Mouse (Mus musculus) heart, postnatal 10 days (tissue): ENCODE results near the gene Gdpd4. TPM values are rescaled to one million over a fixed set of nuclear protein-coding genes. Genes with fewer than 3 reads are reported as not detected.
A peak's percentile ranks its signal among the peaks of the same experiment; 100 is the strongest.

ENCODE experiments used
- DNase-seq, 2 experiments: peaks; one replicate each; pipeline ENCODE4 v3.0.0; 2021
- intact Hi-C: fragments of 180-260 bp; cut with DNase I; formaldehyde crosslinking; loops from one replicate; pipeline ENCODE4 v1.15.1; 2025
- total RNA-seq, 2 experiments: library from RNA; stranded (reverse); gene quantifications; 2 replicates each; pipeline ENCODE4 v1.2.3; 2021

Gene Gdpd4
- total RNA-seq = not detected

DNA sequence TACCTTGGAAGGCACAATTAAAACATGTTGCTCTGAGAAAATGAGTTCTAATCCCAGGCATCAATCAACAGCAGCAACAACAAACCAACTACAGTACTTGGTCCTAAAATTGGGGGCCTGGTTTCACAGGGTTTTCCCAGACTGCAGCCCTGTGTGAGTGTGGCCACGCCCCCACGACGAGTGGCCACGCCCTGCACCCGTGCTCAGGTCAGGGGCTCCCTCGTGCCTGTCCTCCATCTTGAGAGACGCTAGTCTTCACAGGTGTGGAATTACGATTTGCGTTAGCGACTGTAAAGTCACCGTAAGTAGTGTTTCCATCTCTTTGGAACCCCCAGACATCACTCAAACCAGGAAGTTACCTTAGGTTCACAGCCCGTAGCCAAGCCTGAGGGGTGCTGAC, at the start of gene Gdpd4:
Gdpd4 (plus strand) TSS at position 214 of the 400 bp plus-strand sequence.
- intact Hi-C loops = no loop called here
- no peak for DNase-seq

DNA sequence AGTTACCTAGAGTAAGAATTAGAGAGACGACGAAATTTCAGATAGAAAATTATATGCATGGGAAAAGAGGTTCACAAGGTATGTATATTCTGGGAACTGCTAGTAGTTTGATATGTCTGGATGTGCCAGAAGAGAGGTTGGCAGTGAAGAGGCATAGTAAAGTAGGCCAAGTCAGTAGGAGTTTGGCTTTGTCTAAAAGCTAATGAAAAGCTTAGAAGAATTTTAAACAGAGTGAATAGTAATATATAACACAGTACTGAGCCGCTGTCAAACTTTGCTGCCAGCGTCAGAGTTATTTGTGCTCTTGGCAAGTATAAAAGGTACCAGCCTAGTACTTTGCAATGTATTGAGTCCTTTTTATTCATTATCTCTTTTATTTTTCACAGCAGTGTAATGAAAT, 47.4 kb upstream of the Gdpd4 start:
- intact Hi-C loops = no loop called here
- no peak for DNase-seq

DNA sequence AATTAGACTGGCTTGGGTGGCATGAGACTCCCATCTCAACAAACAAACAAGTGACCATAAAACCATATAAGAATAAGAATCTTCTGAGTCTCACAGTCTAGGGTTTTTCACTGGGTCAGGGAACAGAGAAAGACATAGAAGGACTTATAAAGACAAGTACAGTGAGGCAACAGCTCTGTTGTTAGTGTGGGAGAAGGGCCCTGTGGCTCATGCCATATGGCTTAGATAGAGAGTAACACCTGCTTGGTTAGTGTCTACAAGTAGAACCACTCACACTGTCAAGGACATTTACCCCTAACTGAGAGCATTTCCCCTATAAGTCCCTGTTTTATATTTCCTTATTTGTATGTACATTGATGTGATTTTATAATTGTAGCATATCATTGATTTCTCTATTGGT, 46.4 kb upstream of the Gdpd4 start:
- intact Hi-C loops = no loop called here
- no peak for DNase-seq

DNA sequence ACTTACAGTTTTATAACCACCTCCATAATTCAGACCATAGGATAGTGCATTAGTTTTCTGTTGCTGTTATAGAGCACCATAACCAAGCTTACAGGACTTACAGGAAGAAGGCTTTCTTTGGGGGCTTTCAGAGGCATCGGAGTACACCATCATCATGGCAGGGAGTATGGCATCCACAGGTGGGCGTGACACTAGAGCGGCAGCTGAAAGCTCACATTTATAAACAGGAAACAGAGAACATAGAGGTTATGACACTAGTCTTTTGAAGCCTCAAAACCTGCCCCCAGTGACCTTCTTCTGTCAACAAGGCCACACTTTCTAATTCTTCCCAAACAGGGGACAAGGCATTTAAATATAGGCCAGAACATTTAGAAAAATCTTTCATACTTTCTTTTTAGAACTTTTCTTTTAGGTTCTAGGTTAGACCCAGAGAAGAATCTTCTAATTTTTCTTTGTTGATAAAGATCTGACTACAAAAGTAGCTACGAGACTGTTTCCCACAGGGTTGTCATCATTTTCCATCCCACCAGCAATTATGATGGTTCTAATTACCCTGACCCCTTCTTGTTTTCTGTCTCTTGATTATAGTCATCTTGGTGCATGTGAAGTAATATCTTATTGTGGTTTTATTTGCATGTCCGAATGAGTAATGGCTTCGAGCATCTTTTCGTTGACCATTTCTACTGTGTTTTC, 41.8 kb upstream of the Gdpd4 start:
- DNase-seq = no peak
- intact Hi-C loops = no loop called here

DNA sequence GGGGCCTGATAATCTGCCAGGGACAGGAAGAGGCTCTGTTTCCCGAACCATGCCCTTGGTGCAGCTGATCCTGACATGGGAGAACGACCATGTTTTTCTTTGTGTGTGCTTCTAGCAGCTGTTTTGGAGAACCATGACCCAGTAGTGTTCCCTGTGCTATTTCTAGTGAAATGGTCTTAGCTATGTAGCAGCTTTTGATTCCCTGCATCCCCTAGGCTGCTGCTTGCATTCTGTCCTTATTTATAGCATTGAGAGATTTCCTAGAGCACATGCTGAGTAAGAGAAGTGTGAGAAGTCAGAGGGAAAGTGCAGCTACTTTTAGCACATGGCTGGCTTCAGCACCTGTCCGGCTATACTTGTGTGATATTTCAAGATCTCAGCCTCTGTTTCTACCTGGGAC, 8.1 kb upstream of the Gdpd4 start:
- DNase-seq = no peak
- intact Hi-C loops = no loop called here

DNA sequence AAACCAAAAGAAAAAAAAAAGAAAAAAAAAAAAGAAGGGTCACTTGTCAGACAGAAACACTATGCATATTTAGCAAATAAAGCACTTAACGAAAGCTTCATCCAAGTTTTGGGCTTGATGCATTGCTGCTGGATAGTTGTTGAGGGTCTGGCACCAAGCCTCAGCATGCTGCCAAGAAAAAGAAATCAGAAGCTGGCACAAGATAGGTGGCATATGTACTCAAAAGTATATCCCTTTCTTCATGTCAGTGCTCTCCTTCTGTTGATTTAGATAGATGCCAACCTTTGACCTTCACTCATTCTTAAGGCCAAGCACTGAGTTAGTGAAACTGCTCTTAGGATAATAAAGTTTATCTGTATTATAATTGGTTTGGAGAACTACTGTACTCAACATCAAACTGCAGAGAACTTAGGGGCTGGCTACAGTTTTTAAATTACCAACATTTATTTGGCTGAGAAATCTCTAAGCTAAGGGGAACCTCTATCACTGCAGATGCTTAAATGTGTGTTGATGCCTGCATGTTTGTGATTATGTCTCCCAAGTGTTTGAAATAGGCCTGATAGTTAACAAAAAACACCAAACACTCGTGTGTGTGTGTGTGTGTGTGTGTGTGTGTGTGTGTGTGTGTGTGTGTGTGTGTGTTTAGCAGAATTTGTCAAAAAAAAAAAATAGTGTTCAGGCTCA, 4.8 kb upstream of the Gdpd4 start:
- intact Hi-C loops = no loop called here

DNA sequence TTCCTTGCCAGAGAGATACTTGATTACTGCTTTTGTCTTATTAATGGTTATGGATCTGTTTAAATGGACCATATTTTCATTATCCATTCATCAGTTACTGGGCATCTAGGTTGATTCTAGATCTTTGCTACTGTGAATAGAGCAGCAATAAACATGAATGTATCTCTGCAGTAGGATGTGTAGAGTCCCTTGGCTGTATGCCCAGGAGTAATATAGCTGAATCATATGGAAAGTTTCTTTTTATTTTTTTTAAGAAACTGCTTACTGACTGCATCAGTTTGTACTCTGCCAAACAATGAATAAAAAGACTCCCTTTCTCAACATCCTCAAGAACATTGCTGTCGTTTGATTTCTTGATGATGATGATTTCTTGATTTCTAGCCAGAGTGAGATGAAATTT, 6.1 kb downstream of the Gdpd4 start:
- intact Hi-C loops = no loop called here

More for the DNA sequence above, 4.8 kb upstream of the Gdpd4 start:
- no peak for DNase-seq

DNA sequence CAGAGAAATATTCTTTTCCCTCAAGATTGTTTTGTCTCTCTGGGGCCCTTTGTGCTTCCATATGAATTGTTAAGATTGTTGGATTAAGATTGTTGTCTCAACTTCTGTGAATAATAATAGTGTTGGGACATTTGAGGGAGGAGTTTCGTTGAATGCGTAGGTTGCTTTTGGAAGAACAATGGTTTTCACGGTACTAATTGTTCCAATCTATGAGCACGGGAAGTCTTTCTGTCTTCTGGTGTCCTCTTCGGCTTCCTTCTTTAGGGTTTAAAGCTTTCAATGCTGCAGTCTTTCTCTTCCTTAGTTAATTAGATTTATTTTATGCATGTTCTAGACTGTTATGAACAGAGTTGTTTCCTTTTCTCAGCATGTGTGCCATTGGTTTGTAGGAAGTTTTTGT, 7.2 kb downstream of the Gdpd4 start:
- no peak for DNase-seq
- intact Hi-C loops = no loop called here

More for the DNA sequence above, 6.1 kb downstream of the Gdpd4 start:
- no peak for DNase-seq

DNA sequence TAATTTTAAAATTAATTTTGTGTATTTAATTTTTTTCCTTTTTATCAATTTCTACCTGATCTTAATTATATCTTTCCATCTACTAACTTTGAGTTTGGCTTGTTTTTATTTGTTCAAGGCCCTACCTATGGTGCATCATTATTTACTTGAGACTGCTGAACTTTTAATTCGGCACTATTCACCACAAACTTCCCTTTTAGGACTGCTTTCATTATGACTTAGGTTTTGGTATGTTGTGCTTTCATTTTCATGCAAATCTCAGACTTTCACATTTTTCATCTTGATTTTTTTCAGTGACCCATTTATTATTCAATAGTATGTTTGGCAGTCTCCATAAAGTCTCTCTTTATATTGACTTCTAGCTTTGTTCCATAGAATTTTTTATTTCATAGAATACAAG, 24.7 kb downstream of the Gdpd4 start:
- intact Hi-C loops = no loop called here
- no peak for DNase-seq

DNA sequence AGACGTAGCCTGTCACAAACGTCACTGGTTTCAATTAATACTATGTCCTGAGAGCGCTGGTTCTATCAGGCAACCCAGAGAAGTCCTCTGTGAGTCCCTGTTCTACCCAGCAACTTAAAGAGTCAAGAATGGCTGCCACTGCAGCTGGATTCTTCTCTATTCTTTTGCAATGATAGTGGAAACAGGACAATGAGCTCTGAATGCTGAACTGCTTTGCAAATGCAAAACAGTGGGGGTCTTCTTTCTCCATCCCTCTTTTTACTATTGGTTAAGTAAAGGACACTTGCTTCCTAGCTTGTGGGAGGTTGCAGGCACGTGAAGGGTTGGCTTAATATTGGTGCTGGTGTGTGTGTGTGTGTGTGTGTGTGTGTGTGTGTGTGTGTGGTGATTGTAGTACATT, 52.7 kb downstream of the Gdpd4 start:
- no peak for DNase-seq
- intact Hi-C loops = no loop called here

DNA sequence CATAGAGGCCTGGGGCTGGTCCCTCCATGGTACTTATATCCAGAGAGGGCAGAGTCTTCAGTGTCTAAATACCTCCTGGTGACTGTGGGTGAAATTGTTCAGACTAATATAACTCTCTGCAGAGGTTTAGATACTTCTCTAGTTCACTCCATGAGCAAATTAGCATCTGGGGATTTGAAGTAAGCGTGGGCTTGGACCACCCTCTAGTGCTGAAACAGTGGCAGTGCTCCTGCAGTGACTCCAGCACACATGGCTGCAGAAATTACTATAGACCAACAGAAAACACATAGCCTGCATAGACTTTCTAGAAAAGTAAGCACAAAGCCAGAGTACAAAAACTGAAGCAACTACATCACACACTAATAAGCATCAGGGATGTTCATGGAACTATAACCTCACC, 57.7 kb downstream of the Gdpd4 start:
- DNase-seq = peak; percentile 63 to 70
- intact Hi-C loops = loop anchor here (1.0 to 5.0 kb wide), 3 partner anchors 135 to 550 kb away; no protein-coding TSS in a partner anchor

DNA sequence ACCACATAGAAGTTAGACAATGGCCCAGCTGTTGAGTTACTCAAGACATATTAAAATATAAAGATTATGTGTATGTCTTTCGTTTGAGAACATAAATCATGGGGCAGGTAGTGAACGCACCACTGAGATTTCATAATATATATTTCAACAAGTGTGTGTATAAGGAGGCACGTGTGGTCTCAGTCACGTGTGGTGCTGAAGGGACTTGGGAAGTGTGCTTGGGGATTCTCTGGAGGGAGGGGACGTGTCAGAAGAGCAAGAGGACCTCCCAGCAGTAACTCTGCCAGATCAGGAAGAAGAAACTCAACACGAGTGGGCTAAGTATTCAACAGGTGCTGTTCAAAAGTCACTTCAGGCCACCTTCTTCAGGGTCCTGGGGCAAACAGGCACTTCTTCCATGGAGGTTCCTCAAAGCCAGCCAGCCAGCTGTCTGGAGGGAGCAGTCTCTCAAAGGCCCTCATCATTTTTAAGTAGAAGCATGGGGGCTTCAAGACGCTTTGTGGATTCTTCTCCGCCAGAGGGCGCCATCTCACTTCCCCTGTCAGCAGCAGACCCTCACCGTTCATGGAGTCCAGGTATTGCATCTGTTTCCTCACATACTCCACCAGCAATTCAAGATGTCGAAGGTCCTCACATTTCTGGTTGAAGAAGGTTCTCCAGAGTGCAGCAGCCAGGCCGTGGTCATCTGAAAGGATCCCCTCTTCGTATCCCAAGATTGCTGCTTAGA, 64.5 kb downstream of the Gdpd4 start:
- intact Hi-C loops = loop anchor here (10.0 kb wide), 1 partner anchor 141 kb away; no protein-coding TSS in a partner anchor
- DNase-seq = peak in 1 of 2 experiments; percentile 13

DNA sequence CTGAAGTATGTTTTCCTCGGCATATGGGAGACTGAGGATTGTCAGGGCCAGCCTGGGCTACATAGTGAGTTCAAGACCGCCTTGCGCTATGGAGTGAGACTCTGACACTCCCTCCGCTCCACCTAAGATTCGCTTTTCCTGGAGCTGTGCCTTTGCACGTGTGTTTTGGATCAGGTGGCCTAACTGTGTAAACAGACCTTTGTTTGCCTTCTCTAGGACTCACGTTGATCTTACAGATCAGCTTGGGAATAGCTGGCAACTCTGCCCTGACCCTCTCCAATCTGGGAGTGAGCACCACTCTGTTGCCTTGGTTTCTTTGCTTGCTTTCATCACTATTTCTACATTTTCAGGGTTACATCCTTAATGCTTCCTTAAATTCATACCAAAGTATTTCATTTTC, 82.9 kb downstream of the Gdpd4 start:
- DNase-seq = no peak
- intact Hi-C loops = no loop called here

DNA sequence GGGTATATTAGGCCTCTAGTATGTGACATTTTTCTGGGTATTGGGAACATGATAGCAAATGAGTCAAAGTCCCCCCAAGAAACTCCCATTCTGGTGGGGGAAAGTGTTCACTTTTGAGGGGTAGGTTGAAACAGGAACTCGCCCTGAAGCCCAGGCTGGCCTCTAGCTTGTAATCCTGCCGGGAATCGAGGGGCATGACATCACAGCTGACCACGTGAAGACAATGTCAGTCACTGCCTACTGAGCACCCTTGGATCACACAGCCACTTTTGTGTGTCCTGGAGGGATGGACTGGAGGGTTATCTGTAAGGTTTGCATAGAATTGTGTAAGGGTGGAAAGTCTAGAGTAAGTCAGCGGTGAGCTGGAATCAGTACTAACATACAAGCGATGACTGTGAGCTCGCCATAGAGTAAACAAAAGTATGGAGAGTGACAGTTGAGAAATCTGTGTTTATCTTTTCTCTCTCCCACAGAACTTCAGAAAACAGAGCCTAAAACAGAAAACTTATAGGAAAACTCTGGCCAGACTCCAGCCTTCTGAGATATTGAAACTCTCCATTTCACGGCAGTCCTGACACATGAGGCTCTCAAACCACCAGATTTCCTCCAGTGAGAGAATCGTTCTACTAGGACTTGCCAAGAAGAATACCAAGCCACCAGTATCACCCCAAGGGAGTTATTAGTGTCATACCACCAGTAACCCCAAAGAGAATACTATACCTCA, 128.5 kb downstream of the Gdpd4 start:
- intact Hi-C loops = no loop called here
- no peak for DNase-seq

DNA sequence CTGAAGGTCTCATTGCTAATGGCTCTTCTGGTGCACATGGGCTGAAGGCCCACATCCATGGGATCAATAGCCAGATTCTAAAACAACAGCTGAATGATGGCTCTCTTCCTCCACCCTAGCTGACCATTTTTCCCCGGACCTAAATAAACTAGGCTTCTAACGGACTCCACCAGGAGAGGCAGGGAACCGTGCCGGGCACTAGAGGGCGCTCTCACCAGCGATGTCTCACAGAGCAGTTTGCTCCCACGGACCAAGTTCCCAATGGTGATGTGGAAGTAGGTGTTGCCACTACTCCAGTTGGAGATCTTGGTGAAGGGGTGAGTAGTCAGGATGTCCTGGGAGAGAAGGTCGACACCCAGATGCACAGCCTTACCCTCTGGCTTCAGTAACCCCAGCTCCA, 132.2 kb downstream of the Gdpd4 start:
- intact Hi-C loops = no loop called here
- peak; percentile 28 to 61 for DNase-seq

DNA sequence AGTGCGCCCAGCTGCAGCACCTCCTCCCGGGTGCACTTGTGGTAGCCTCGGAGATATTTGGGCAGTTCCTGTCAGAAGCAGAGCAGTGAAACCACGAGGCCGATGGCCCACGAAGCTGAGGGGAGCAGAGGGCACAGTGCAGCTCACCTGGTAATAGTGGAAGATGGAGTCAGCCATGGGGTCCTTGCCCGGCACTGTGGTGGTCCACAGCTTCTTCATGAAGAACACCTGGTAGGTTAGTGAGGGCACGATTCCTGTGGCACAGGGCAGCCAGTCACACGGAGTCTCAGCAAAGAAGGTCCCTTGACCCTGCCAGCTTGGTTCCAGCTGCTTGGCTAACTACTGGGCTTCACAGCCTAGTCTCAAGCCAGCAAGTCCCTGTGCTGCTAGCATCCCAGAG, 134.7 kb downstream of the Gdpd4 start:
- intact Hi-C loops = no loop called here
- no peak for DNase-seq

DNA sequence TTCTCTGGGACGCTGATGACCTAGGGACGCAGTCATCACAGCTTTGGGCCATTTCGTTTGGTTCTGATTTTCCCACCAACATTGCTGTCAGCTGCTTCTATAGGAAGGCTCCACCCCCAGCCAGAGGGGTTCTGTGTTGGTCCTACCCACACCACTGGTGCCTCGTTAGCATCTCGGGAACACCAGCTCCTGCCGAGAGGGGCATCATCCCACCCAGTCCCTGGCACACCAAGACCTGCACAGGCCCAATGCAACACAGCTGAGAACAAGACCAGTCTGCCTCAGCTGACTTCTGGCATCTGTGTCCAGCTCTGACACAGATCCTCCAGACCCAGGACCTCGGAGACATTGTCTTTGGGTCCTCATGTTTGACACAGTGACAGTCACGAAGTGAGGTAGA, 135.2 kb downstream of the Gdpd4 start:
- intact Hi-C loops = no loop called here
- DNase-seq = no peak

DNA sequence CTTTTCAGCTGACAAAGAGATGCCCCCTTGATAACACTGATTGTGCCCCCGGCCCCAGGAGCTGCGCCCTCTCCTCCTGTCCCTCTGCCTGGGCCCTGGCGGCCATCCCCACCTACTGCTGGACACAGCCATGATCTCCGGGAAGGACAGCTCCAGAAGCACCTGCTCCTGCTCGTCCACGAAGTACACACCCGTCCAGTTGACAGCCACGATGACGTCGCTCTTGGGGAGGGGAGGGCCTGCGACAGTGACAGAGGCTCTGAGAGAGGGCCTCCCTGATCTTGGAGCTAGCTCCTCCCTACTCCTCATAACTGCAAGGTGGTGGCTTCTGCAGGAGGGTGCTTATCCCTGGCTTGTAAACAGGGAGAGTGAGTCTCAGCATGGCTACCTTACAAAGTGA, 146.5 kb downstream of the Gdpd4 start:
- intact Hi-C loops = no loop called here
- no peak for DNase-seq

DNA sequence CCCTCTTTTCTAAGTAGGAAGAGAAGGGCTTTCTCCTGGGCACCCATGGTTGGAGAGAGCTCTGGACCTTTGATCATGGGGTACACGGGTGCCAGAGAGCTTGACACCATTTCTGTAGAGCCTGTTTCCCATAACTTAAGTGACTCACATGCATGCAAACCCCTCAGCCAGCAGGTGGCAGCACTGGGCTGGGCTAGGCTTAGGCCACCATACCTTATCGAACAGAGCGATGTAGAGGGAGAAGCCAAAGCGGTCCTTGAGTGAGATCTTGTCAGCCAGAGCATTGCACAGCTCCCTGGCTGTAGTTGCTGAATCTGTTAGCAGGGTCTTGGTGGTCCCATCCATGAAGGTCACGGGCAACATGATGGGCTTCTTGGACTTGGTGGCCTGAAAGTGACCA, 151.9 kb downstream of the Gdpd4 start:
- intact Hi-C loops = loop anchor here (1.0 kb wide), 2 partner anchors 15 to 49 kb away; no protein-coding TSS in a partner anchor

DNA sequence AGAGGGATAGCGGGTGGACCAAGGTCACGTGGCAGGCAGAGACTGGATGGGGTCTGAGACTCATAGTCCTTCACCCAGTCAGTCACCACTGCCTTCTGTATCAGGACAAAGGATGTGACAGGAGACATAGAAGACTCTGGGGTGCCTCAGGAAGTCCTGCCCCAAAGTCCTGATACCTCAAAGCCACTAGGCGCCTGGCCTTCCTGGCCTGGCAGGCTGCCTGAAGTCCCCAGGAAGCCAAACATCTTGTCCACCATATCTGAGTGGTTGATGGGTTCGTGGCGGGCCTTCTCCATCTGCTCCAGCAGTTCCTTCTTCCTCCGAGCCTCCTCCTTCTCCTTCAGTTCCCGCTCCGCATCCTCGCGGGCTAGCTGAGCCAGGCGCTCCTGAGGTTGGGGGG, 157.7 kb downstream of the Gdpd4 start:
- intact Hi-C loops = no loop called here
- no peak for DNase-seq

More for the DNA sequence above, 151.9 kb downstream of the Gdpd4 start:
- peak; percentile 83 to 91 for DNase-seq

DNA sequence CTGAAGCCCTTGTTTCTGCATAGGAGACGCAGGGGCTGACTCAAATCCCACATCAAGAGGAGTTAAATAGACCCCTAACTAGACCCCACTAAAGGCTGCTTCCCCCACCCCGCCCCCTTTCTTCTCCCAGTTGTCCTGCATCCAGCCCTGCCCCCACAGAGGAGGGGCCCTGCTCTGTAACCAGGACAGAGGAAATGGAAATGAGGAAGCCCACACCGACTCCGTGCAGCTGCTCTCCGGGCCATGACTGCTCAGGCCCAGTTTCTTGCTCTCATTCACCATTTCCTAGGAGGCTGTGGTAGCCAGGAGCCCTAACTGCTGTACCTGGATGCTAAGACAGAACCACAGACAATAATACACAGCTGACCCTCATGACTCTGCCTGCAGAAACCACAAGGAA, 162.6 kb downstream of the Gdpd4 start:
- DNase-seq = no peak
- intact Hi-C loops = loop anchor here (10.0 kb wide), 1 partner anchor 338 kb away; no protein-coding TSS in a partner anchor
